Mouse (Mus musculus): ENCODE measurements around the gene Nfasc. TPM values are rescaled to one million over a fixed set of nuclear protein-coding genes. Genes with fewer than 3 reads are reported as not detected.

The Nfasc gene
- polyA plus RNA-seq, 1 experiment from 2014 or later, result 50.6 TPM

DNA sequence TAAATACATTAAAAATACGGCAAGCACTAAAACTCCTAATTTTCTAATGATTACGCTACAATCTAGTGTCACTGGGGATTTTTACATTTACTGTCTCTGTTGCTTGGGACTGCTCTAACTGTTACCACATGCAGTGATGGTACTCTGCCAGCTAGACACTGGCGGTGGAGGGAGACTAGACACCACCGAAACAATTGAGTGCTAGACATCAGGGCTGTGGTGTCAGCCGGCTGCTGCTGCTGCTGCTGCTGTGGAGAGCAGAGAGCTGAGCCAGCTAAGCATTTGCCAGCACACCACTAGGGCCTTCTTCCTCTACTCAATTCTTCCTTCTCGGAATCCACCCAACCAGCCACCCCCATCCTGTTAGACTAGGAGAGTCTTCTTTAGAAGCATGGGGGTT lies 17.8 kb upstream of the Nfasc start:
- no peak overlapping the region for H3K4me3 ChIP-seq

DNA sequence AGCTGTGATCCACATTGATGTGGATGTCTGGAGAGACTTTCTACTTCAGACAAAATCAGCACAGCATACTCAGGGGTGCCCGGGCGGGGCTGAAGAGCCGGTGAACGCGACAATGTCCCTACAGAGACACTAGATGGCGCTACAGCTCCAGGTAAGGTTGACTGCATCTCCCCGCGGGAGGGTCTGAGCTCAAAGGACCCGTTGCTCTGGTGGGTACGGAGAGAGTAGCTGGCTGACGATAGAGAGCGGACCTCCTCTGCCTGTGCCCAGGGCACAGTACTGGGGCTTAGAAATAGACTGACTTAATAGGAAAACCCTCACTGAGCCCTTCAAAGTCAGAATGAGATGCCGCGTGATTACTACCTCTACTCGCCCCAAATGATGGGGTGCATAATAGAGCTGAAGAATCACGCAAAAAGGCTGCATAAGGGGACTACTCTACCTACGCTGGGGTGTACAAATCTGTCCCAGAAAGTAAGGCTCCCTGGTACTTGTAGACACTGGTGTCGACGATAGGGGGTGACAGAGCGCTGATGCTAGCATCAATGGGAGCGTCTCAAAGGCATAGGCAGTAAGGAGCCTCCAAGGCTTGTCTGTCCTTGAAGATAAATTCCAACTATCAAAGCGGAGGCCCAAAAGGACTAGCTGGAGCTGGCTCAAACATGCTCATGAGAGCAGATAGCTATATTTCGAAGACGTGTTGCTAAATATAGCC lies 17.2 kb upstream of the Nfasc start:
- H3K4me3 ChIP-seq, result peak overlapping the region; percentile 22
- peak overlapping the region; percentile 51 for H3K4me2 ChIP-seq (replicated peaks)
- no peaks in the 10 kb centered on the region for H3K27me3 ChIP-seq
- 8% methylated on average over 24 of the region's 24 CpGs for WGBS
- H3K36me3 ChIP-seq, result no peaks in the 10 kb centered on the region
- H3K4me1 ChIP-seq, result peaks cover 6% of the 10 kb centered on the region; the same call in 1 of the 2 replicates
- H3K9me3 ChIP-seq (replicated peaks), result no peaks in the 10 kb centered on the region
- no peak overlapping the region for H3K27ac ChIP-seq
- peak; percentile 95 for ATAC-seq (ENCODE audit: low FRiP score)
- peak overlapping the region; percentile 32 for H3K9ac ChIP-seq

More for the DNA sequence above, 17.8 kb upstream of the Nfasc start:
- WGBS, result 72% methylated on average over 6 of the region's 6 CpGs
- Histone ChIP-seq H3K9me3 (replicated peaks) (no peaks in the 10 kb centered on the region), H3K27ac (no peak overlapping the region), H3K36me3 (no peaks in the 10 kb centered on the region), H3K4me1 (peaks cover 6% of the 10 kb centered on the region; the same call in 1 of the 2 replicates), H3K9ac (no peak overlapping the region), H3K4me2 (replicated peaks) (no peak overlapping the region), H3K27me3 (no peaks in the 10 kb centered on the region)
- ATAC-seq (ENCODE audit: low FRiP score), result no peak; the same call in 1 of the 2 replicates

- Histone ChIP-seq H3K9ac (no peak overlapping the region), H3K27me3 (no peaks in the 10 kb centered on the region)
These were observed 13.6 kb upstream of the Nfasc start for GRCm38 (mm10) chr1:132755211-132755610.

GRCm38 (mm10) chr1:132749217-132749884 lies 7.8 kb upstream of the Nfasc start:
- H3K9me3 ChIP-seq (replicated peaks), result no peaks in the 10 kb centered on the region
- H3K4me2 ChIP-seq (replicated peaks), result no peak overlapping the region
- no peak for ATAC-seq (ENCODE audit: low FRiP score)
- no peak overlapping the region for H3K27ac ChIP-seq
- no peak overlapping the region for H3K4me3 ChIP-seq
- 86% methylated on average over 9 of the region's 9 CpGs for WGBS
- no peaks in the 10 kb centered on the region for H3K36me3 ChIP-seq
- no peak overlapping the region for H3K9ac ChIP-seq
- H3K27me3 ChIP-seq, result no peaks in the 10 kb centered on the region
- H3K4me1 ChIP-seq, result no peaks in the 10 kb centered on the region

More at GRCm38 (mm10) chr1:132755211-132755610, 13.6 kb upstream of the Nfasc start:
- Histone ChIP-seq H3K27ac (no peak overlapping the region), H3K4me1 (peaks cover 6% of the 10 kb centered on the region; the same call in 1 of the 2 replicates), H3K36me3 (no peaks in the 10 kb centered on the region), H3K4me2 (replicated peaks) (no peak overlapping the region), H3K9me3 (replicated peaks) (no peaks in the 10 kb centered on the region), H3K4me3 (no peak overlapping the region)
- WGBS, result 76% methylated on average over 4 of the region's 4 CpGs
- no peak for ATAC-seq (ENCODE audit: low FRiP score)

DNA sequence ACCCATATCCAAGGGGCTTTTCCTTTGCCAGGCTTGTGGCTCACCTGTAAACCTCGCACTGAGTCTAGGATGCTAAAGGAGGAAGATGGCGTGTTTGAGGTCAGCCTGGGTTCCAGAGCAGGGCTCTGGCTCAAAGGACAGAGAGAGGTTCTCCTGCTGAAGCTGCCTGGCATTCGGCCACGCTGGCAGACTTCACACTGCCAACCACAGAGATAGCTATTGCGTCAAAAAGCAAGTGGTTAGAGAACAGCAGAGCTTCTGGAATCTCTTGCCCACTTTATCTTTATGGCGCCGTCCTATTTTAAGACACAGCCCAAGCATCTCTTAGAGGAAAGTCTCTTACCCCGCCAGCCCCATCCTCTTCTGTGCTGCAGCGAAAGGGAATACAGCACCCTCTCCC lies 4.7 kb upstream of the Nfasc start:
- Histone ChIP-seq H3K9ac (no peak overlapping the region), H3K27me3 (peaks cover 11% of the 10 kb centered on the region; the same call in 1 of the 2 replicates), H3K4me3 (no peak overlapping the region), H3K4me2 (replicated peaks) (no peak overlapping the region), H3K36me3 (no peaks in the 10 kb centered on the region), H3K4me1 (no peaks in the 10 kb centered on the region), H3K27ac (no peak overlapping the region), H3K9me3 (replicated peaks) (no peaks in the 10 kb centered on the region)
- no peak for ATAC-seq (ENCODE audit: low FRiP score)
- 91% methylated on average over 9 of the region's 9 CpGs for WGBS

GRCm38 (mm10) chr1:132745636-132746035 lies 4.0 kb upstream of the Nfasc start:
- Histone ChIP-seq H3K4me2 (replicated peaks) (no peak overlapping the region), H3K36me3 (no peaks in the 10 kb centered on the region), H3K27me3 (peaks cover 16% of the 10 kb centered on the region), H3K4me3 (no peak overlapping the region), H3K9ac (no peak overlapping the region), H3K9me3 (replicated peaks) (no peaks in the 10 kb centered on the region), H3K27ac (no peak overlapping the region), H3K4me1 (0 out of 2 replicates have a peak, but pooled peaks cover 6% of the 10 kb centered on the region)
- ATAC-seq (ENCODE audit: low FRiP score), result no peak
- WGBS, result 73% methylated on average over 6 of the region's 6 CpGs

GRCm38 (mm10) chr1:132739077-132739521 lies 2.5 kb downstream of the Nfasc start:
- H3K4me1 ChIP-seq, result peaks cover 59% of the 10 kb centered on the region
- peak overlapping the region; percentile 63 for H3K4me3 ChIP-seq
- H3K36me3 ChIP-seq, result no peaks in the 10 kb centered on the region
- peak overlapping the region; percentile 78 for H3K9ac ChIP-seq
- ATAC-seq (ENCODE audit: low FRiP score), result peak; percentile 68
- H3K27ac ChIP-seq, result peak overlapping the region; percentile 89
- H3K4me2 ChIP-seq (replicated peaks), result peak overlapping the region; percentile 81
- peaks cover 17% of the 10 kb centered on the region for H3K27me3 ChIP-seq
- 1% methylated on average over 11 of the region's 11 CpGs for WGBS
- no peaks in the 10 kb centered on the region for H3K9me3 ChIP-seq (replicated peaks)

GRCm38 (mm10) chr1:132736171-132736570 lies 5.4 kb downstream of the Nfasc start:
- Histone ChIP-seq H3K4me2 (replicated peaks) (peak overlapping the region; percentile 23), H3K4me1 (peaks cover 85% of the 10 kb centered on the region)

DNA sequence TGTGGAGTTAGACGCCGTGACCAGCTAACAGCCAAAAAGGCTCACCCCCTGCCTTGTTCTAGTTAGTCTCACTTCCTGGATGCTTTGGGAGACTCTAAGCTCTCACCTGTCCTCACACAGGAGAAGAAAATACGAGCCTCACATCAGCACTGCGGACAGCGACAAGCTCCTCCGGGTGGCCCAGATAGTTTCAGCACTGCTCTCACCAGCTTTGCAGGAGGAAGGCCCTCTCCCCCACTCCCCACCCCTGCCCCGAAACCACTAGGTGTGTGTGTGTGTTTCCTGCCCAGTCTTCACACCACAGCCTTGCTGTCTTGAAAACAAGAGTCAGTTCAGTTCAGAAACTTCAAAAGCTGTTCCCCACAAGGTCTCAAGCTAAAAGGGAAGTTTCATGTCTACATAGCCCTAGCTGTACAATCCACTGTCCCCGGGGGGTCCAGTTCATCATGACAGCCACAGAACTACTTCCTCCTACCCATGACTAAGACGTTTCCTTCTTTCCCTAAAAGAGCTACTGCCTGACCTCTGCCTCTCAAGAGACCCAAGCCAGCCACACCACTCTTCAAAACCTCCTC lies 7.6 kb downstream of the Nfasc start:
- Histone ChIP-seq H3K4me2 (replicated peaks) (no peak overlapping the region), H3K36me3 (no peaks in the 10 kb centered on the region), H3K9me3 (replicated peaks) (no peaks in the 10 kb centered on the region), H3K4me1 (peaks cover 87% of the 10 kb centered on the region), H3K27me3 (no peaks in the 10 kb centered on the region), H3K9ac (no peak overlapping the region), H3K4me3 (no peak overlapping the region), H3K27ac (no peak overlapping the region)
- 45% methylated on average over 9 of the region's 9 CpGs for WGBS
- no peak for ATAC-seq (ENCODE audit: low FRiP score)

More at GRCm38 (mm10) chr1:132736171-132736570, 5.4 kb downstream of the Nfasc start:
- 16% methylated on average over 4 of the region's 4 CpGs for WGBS
- H3K9me3 ChIP-seq (replicated peaks), result no peaks in the 10 kb centered on the region
- ATAC-seq (ENCODE audit: low FRiP score), result no peak
- H3K36me3 ChIP-seq, result no peaks in the 10 kb centered on the region
- H3K9ac ChIP-seq, result no peak overlapping the region
- H3K27ac ChIP-seq, result peak overlapping the region; percentile 69
- H3K4me3 ChIP-seq, result no peak overlapping the region
- H3K27me3 ChIP-seq, result peaks cover 6% of the 10 kb centered on the region; the same call in 1 of the 2 replicates

DNA sequence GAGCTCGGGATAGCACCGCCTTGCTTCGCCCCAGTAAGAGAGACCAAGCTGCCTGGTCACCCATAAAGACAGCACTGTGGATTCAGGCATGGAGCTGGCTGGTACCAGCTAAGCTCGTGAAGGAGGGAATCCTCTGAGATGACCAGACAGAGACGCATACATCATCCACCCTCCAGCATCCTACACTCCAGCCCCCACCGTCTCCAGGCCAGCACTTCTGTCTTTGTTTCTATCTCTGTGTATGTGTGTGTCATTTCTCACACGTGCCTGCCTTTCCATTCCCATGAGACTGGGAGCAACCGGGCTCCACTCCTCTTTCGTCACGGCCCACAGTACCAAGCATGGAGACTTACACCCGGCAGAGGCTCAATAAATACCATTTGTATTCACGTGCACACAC lies 9.3 kb downstream of the Nfasc start:
- H3K9ac ChIP-seq, result no peak overlapping the region
- no peak overlapping the region for H3K4me3 ChIP-seq
- no peaks in the 10 kb centered on the region for H3K9me3 ChIP-seq (replicated peaks)
- H3K27me3 ChIP-seq, result no peaks in the 10 kb centered on the region
- peaks cover 87% of the 10 kb centered on the region for H3K4me1 ChIP-seq
- WGBS, result 52% methylated on average over 12 of the region's 12 CpGs
- H3K4me2 ChIP-seq (replicated peaks), result 0 out of 2 replicates have a peak overlapping the region, but pooled peaks have one; percentile 2
- H3K27ac ChIP-seq, result peak overlapping the region; percentile 62
- no peaks in the 10 kb centered on the region for H3K36me3 ChIP-seq
- ATAC-seq (ENCODE audit: low FRiP score), result peak; percentile 44

DNA sequence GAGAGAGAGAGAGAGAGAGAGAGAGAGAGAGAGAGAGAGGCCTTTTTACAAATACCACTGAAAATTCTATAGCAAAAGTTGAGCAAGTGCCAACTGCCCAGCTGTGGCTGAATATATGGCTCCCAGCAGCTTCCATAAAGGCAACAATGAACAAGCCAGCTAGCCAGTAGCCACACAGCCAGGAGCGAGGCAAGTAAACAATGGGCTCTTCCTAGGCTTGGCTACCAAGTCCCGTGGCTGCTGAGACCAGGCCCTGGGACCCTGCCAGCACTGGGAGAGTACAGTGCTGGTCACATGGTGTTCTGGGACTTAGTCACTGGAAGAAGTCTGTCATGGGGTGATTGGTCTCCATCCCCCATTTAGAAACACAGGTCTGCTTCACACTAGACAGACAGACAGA lies 14.0 kb downstream of the Nfasc start:
- Histone ChIP-seq H3K9me3 (replicated peaks) (no peaks in the 10 kb centered on the region), H3K4me3 (no peak overlapping the region), H3K9ac (no peak overlapping the region), H3K36me3 (no peaks in the 10 kb centered on the region), H3K27me3 (no peaks in the 10 kb centered on the region), H3K27ac (no peak overlapping the region), H3K4me2 (replicated peaks) (no peak overlapping the region), H3K4me1 (peaks cover 48% of the 10 kb centered on the region)
- WGBS, result 30% methylated on average over 2 of the region's 2 CpGs
- ATAC-seq (ENCODE audit: low FRiP score), result no peak

DNA sequence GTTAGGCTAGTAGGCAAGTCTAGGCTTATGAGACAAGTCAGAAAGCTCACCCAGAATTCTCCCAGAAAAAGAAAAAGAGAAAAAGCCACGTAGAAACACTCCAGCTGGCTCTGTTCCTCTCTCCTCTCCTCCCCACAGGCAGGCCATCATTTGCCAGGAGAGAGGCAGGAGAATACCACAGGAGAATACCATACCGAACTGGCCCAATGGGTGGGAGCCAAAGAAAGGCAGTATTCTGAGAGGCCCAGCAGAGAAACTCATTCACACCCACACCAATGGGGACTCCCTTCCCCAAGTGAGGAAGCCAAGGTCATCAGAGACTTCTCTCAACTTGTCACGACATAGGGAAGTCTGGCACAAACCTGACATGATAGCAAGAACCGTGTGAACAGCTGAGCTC lies 19.2 kb downstream of the Nfasc start:
- Histone ChIP-seq H3K27me3 (no peaks in the 10 kb centered on the region), H3K4me2 (replicated peaks) (no peak overlapping the region), H3K4me1 (peaks cover 32% of the 10 kb centered on the region), H3K27ac (no peak overlapping the region), H3K36me3 (no peaks in the 10 kb centered on the region), H3K9ac (no peak overlapping the region), H3K9me3 (replicated peaks) (no peaks in the 10 kb centered on the region), H3K4me3 (no peak overlapping the region)
- whole genome bisulfite sequencing, result 78% methylated on average over 4 of the region's 4 CpGs
- no peak for ATAC-seq (ENCODE audit: low FRiP score)

Data from hindbrain, embryonic 12.5 days (tissue).